9 mouse cellular contexts compared by ENCODE assay signal in the genomic region with DNA sequence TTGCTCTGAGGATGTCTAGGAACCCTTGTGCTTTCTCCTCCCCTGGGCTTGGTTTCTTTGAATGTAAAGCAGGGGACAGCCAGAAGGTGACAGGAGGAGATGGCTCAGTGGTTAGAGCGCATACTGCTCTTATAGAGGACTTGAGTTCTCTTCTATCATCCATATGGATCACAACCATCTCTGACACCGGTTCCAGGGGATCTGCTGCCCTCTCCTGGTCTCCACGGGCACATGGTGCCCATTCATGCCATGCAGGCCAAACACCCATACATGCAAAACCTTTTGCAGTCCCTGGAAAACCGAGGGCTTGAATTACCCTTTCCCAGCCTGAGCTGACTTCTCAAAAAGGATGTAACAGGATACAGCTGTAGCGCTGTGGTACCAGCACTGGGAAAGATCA. TPM values are rescaled to one million over a fixed set of nuclear protein-coding genes. Genes with fewer than 3 reads are reported as not detected.
DNase-seq lines count a peak whose midpoint lies in the region; ATAC-seq lines count a peak whose summit lies in the region.
"Had no signal": no experiment of that assay in that cellular context is flagged by ENCODE, and none has a peak within 500 bp of the region (broad histone marks: within the 10 kb centered on the region; RNA-seq: fewer than 3 reads in every experiment).

No protein-coding gene starts in this region.

- no peak overlapping the region for H3K9ac ChIP-seq in kidney, embryonic 16.5 days (replicated peaks; ENCODE audit: low read length)

- H3K4me3 ChIP-seq in kidney, embryonic 16.5 days (ENCODE audit: low read length), result no peak overlapping the region

- H3K9me3 ChIP-seq in kidney, embryonic 16.5 days (ENCODE audit: low read length), result no peaks in the 10 kb centered on the region

- no peaks in the 10 kb centered on the region for H3K36me3 ChIP-seq in kidney, embryonic 16.5 days (ENCODE audit: insufficient read depth, low read length)

- H3K4me2 ChIP-seq in kidney, embryonic 16.5 days (replicated peaks; ENCODE audit: low read depth, low read length), result no peak overlapping the region

- 51% methylated on average over 5 of the region's 5 CpGs for WGBS in kidney, embryonic 16.5 days

- peak; percentile 24; the same call in 1 of the 2 replicates for ATAC-seq in kidney, embryonic 16.5 days (ENCODE audit: low FRiP score, low TSS enrichment)

- H3K27ac ChIP-seq in kidney, embryonic 16.5 days (ENCODE audit: low read length), result no peak overlapping the region

- H3K27me3 ChIP-seq in kidney, embryonic 16.5 days (ENCODE audit: insufficient read depth, low read length), result no peaks in the 10 kb centered on the region

- peaks cover 16% of the 10 kb centered on the region for H3K4me1 ChIP-seq in kidney, embryonic 16.5 days (ENCODE audit: insufficient read depth, low read length)

- DNase-seq in adrenal gland, postnatal 36 days, result peak; percentile 42 to 50
- DNase-seq in adrenal gland, postnatal 25 days, result no peak
- no peak for DNase-seq in kidney, adult 9 months
- DNase-seq in right cerebral cortex, postnatal 4 days, result peak; percentile 33
- DNase-seq in right cerebral cortex, postnatal 25 days, result no peak
- DNase-seq in thymus, postnatal 36 days, result peak; percentile 26 to 28
- no peak for DNase-seq in Muller cell, postnatal 12 days (ENCODE audit: inconsistent ontology term)

RNA-seq across cellular contexts. Expression of gene Gas6, which starts 27.3 kb away (rescaled TPM):
- 100 to 1,000 TPM in 1 of 2 experiments, 10 to 100 TPM in 1; 83.7 to 248 TPM for total RNA-seq in adrenal gland, postnatal 36 days (2021)
- total RNA-seq in adrenal gland, postnatal 25 days (2021), result 99.3 and 166 TPM in 2 replicates
- polyA plus RNA-seq in kidney, embryonic 16.5 days (2015; fragmentation: Nextera tagmentation; extraction: Ambion mirVana), result 70.1 and 76.9 TPM in 2 replicates
- total RNA-seq: neutrophil, adult 5-6 weeks had no signal

RNA-seq across cellular contexts. Expression of gene Tmem255b, which starts 32.0 kb away (rescaled TPM):
- total RNA-seq in adrenal gland, postnatal 36 days (2021), result 1 to 10 TPM in 1 of 2 experiments, under 1 TPM in 1; 0.92 to 1.1 TPM
- 1.8 TPM in 1 of 2 replicates, not detected in the other for total RNA-seq in adrenal gland, postnatal 25 days (2021)
- 0.95 and 1.4 TPM in 2 replicates for polyA plus RNA-seq in kidney, embryonic 16.5 days (2015; fragmentation: Nextera tagmentation; extraction: Ambion mirVana)
- total RNA-seq: neutrophil, adult 5-6 weeks had no signal

Comparison
In these comparisons a context has a peak if more than half of its experiments do, and no peak if none do; other contexts are left out.
1. DNase-seq: peak in adrenal gland, postnatal 36 days (2 of 2), right cerebral cortex, postnatal 4 days (single experiment) and thymus, postnatal 36 days (2 of 2); none in adrenal gland, postnatal 25 days (single experiment), kidney, adult 9 months (single experiment), right cerebral cortex, postnatal 25 days (single experiment) and Muller cell, postnatal 12 days (single experiment).